Mouse (Mus musculus): ENCODE results near the gene Zic4. TPM values are rescaled to one million over a fixed set of nuclear protein-coding genes. Genes with fewer than 3 reads are reported as not detected.

Gene Zic4
- polyA plus RNA-seq, 1 experiment from 2014 or later = 0.24 TPM

GRCm38 (mm10) chr9:91399976-91400375 lies 37.8 kb downstream of the Zic4 start:
- Histone ChIP-seq H3K27ac (no peak overlapping the region), H3K9ac (no peak overlapping the region), H3K4me3 (no peak overlapping the region), H3K36me3 (no peaks in the 10 kb centered on the region), H3K9me3 (no peaks in the 10 kb centered on the region), H3K4me1 (no peaks in the 10 kb centered on the region), H3K4me2 (no peak overlapping the region), H3K27me3 (peaks cover 91% of the 10 kb centered on the region)
- no peak for ATAC-seq (ENCODE audit: insufficient number of reproducible peaks, low FRiP score, low TSS enrichment, low read depth)
- 11% methylated on average over 7 of the region's 7 CpGs for WGBS

- no peaks in the 10 kb centered on the region for H3K9me3 ChIP-seq
- H3K27ac ChIP-seq = no peak overlapping the region
- 12% methylated on average over 8 of the region's 8 CpGs for WGBS
- no peaks in the 10 kb centered on the region for H3K36me3 ChIP-seq
- peaks cover 91% of the 10 kb centered on the region for H3K27me3 ChIP-seq
- H3K4me3 ChIP-seq = no peak overlapping the region
- no peak overlapping the region for H3K4me2 ChIP-seq
- ATAC-seq (ENCODE audit: insufficient number of reproducible peaks, low FRiP score, low TSS enrichment, low read depth) = no peak
- H3K4me1 ChIP-seq = no peaks in the 10 kb centered on the region
- no peak overlapping the region for H3K9ac ChIP-seq
These were observed 38.4 kb downstream of the Zic4 start for GRCm38 (mm10) chr9:91400482-91401093.

GRCm38 (mm10) chr9:91401471-91401870 lies 39.3 kb downstream of the Zic4 start:
- no peak for ATAC-seq (ENCODE audit: insufficient number of reproducible peaks, low FRiP score, low TSS enrichment, low read depth)

GRCm38 (mm10) chr9:91404229-91404628 lies 42.0 kb downstream of the Zic4 start:
- Histone ChIP-seq H3K9me3 (no peaks in the 10 kb centered on the region), H3K27me3 (peaks cover 84% of the 10 kb centered on the region), H3K9ac (no peak overlapping the region), H3K36me3 (no peaks in the 10 kb centered on the region), H3K4me2 (no peak overlapping the region), H3K4me3 (no peak overlapping the region), H3K4me1 (no peaks in the 10 kb centered on the region), H3K27ac (no peak overlapping the region)
- ATAC-seq (ENCODE audit: insufficient number of reproducible peaks, low FRiP score, low TSS enrichment, low read depth) = no peak
- 3% methylated on average over 13 of the region's 13 CpGs for WGBS

More at GRCm38 (mm10) chr9:91401471-91401870, 39.3 kb downstream of the Zic4 start:
- no peaks in the 10 kb centered on the region for H3K9me3 ChIP-seq
- no peaks in the 10 kb centered on the region for H3K4me1 ChIP-seq
- no peak overlapping the region for H3K9ac ChIP-seq
- H3K4me3 ChIP-seq = no peak overlapping the region
- H3K27me3 ChIP-seq = peaks cover 91% of the 10 kb centered on the region
- 2% methylated on average over 10 of the region's 10 CpGs for WGBS
- H3K36me3 ChIP-seq = no peaks in the 10 kb centered on the region
- no peak overlapping the region for H3K4me2 ChIP-seq
- H3K27ac ChIP-seq = no peak overlapping the region

GRCm38 (mm10) chr9:91404905-91405752 lies 42.9 kb downstream of the Zic4 start:
- H3K9me3 ChIP-seq = no peaks in the 10 kb centered on the region
- H3K4me2 ChIP-seq = no peak overlapping the region
- no peaks in the 10 kb centered on the region for H3K36me3 ChIP-seq
- H3K27ac ChIP-seq = no peak overlapping the region
- no peak for ATAC-seq (ENCODE audit: insufficient number of reproducible peaks, low FRiP score, low TSS enrichment, low read depth)
- H3K27me3 ChIP-seq = peaks cover 84% of the 10 kb centered on the region
- no peak overlapping the region for H3K4me3 ChIP-seq
- H3K4me1 ChIP-seq = no peaks in the 10 kb centered on the region
- no peak overlapping the region for H3K9ac ChIP-seq
- 2% methylated on average over 27 of the region's 27 CpGs for WGBS

- ATAC-seq (ENCODE audit: insufficient number of reproducible peaks, low FRiP score, low TSS enrichment, low read depth) = no peak
- no peak overlapping the region for H3K9ac ChIP-seq
- H3K27me3 ChIP-seq = peaks cover 84% of the 10 kb centered on the region
- no peaks in the 10 kb centered on the region for H3K4me1 ChIP-seq
- H3K9me3 ChIP-seq = no peaks in the 10 kb centered on the region
- H3K4me3 ChIP-seq = no peak overlapping the region
- under 1% methylated on average over 16 of the region's 16 CpGs for WGBS
- no peaks in the 10 kb centered on the region for H3K36me3 ChIP-seq
- no peak overlapping the region for H3K4me2 ChIP-seq
- no peak overlapping the region for H3K27ac ChIP-seq
These were observed 43.6 kb downstream of the Zic4 start for GRCm38 (mm10) chr9:91405753-91406178.

- Histone ChIP-seq H3K27me3 (peaks cover 83% of the 10 kb centered on the region), H3K4me1 (no peaks in the 10 kb centered on the region), H3K9ac (no peak overlapping the region), H3K9me3 (no peaks in the 10 kb centered on the region), H3K27ac (no peak overlapping the region), H3K36me3 (no peaks in the 10 kb centered on the region), H3K4me2 (no peak overlapping the region), H3K4me3 (no peak overlapping the region)
- no peak for ATAC-seq (ENCODE audit: insufficient number of reproducible peaks, low FRiP score, low TSS enrichment, low read depth)
- WGBS = 0% methylated on average over 6 of the region's 6 CpGs
These were observed 44.1 kb downstream of the Zic4 start for GRCm38 (mm10) chr9:91406258-91406763.

- ATAC-seq (ENCODE audit: insufficient number of reproducible peaks, low FRiP score, low TSS enrichment, low read depth) = no peak
- Histone ChIP-seq H3K4me2 (no peak overlapping the region), H3K27me3 (peaks cover 72% of the 10 kb centered on the region), H3K27ac (no peak overlapping the region), H3K36me3 (no peaks in the 10 kb centered on the region), H3K9ac (no peak overlapping the region), H3K4me1 (no peaks in the 10 kb centered on the region), H3K4me3 (no peak overlapping the region), H3K9me3 (no peaks in the 10 kb centered on the region)
- WGBS = 0% methylated on average over 3 of the region's 3 CpGs
These were observed 47.6 kb downstream of the Zic4 start for GRCm38 (mm10) chr9:91409771-91410170.

GRCm38 (mm10) chr9:91414007-91414661 lies 51.9 kb downstream of the Zic4 start:
- WGBS = 1% methylated on average over 12 of the region's 12 CpGs
- no peak overlapping the region for H3K4me3 ChIP-seq
- no peak overlapping the region for H3K4me2 ChIP-seq
- H3K27ac ChIP-seq = no peak overlapping the region
- H3K9ac ChIP-seq = no peak overlapping the region
- H3K27me3 ChIP-seq = peaks cover 70% of the 10 kb centered on the region
- no peaks in the 10 kb centered on the region for H3K36me3 ChIP-seq
- no peaks in the 10 kb centered on the region for H3K9me3 ChIP-seq
- no peak for ATAC-seq (ENCODE audit: insufficient number of reproducible peaks, low FRiP score, low TSS enrichment, low read depth)
- H3K4me1 ChIP-seq = no peaks in the 10 kb centered on the region

- no peaks in the 10 kb centered on the region for H3K4me1 ChIP-seq
- no peaks in the 10 kb centered on the region for H3K36me3 ChIP-seq
- H3K4me3 ChIP-seq = no peak overlapping the region
- H3K27ac ChIP-seq = no peak overlapping the region
- no peak for ATAC-seq (ENCODE audit: insufficient number of reproducible peaks, low FRiP score, low TSS enrichment, low read depth)
- H3K4me2 ChIP-seq = no peak overlapping the region
- peaks cover 50% of the 10 kb centered on the region for H3K27me3 ChIP-seq
- no peaks in the 10 kb centered on the region for H3K9me3 ChIP-seq
- 2% methylated on average over 18 of the region's 18 CpGs for WGBS
- no peak overlapping the region for H3K9ac ChIP-seq
These were observed 58.2 kb downstream of the Zic4 start for GRCm38 (mm10) chr9:91420441-91420840.
